Mouse (Mus musculus): ENCODE measurements around the gene Chek1. TPM values are rescaled to one million over a fixed set of nuclear protein-coding genes. Genes with fewer than 3 reads are reported as not detected.

Gene Chek1
- 3.2 and 5.7 TPM in 2 replicates for total RNA-seq (2014; rRNA removed)
- polyA plus RNA-seq (2015; fragmentation: Nextera tagmentation; extraction: Ambion mirVana), result 3.4 and 3.8 TPM in 2 replicates

- Histone ChIP-seq H3K27me3 (ENCODE audit: insufficient read depth, low read length) (no peaks in the 10 kb centered on the region), H3K9ac (peak within 1 kb of the TSS; percentile 46), H3K27ac (ENCODE audit: low read depth, low read length) (peak within 1 kb of the TSS; percentile 55), H3K4me1 (ENCODE audit: insufficient read depth) (0 out of 2 replicates have a peak, but pooled peaks cover 3% of the 10 kb centered on the region), H3K4me2 (ENCODE audit: low read depth) (peak within 1 kb of the TSS; percentile 99), H3K36me3 (ENCODE audit: insufficient read depth) (no peaks in the 10 kb centered on the region), H3K4me3 (ENCODE audit: low read depth, low read length) (peak within 1 kb of the TSS; percentile 50), H3K9me3 (ENCODE audit: low read length) (no peaks in the 10 kb centered on the region)
- 8% methylated on average over 12 of the region's 12 CpGs for WGBS
- DNase-seq, result no peak
- no peak for TF ChIP-seq CTCF (IDR thresholded peaks at IDR 0.05; ENCODE audit: low read depth)
- ATAC-seq, result no peak; the same call in 1 of the 2 replicates
Measured at GRCm38 (mm10) chr9:36727034-36727755, at the start of gene Chek1. Chek1 (minus strand) TSS chr9:36727065.

DNA sequence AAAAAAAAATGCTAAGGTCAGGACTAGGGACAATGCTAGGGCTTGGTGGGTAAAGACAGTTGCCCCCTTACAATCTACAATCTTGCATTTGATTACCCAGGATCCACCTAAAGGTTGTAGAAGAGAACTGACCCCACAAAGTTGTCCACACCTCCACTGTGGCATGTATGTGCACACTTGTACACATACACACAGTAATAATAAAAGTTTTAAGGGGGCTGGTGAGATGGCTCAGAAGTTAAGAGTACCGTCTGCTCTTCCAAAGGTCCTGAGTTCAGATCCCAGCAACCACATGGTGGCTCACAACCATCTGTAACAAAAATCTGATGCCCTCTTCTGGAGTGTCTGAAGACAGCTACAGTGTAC, 42.2 kb upstream of the Chek1 start:
- no peak overlapping the region; the same call in 1 of the 2 replicates for H3K4me3 ChIP-seq (ENCODE audit: low read depth, low read length)
- no peaks in the 10 kb centered on the region for H3K27me3 ChIP-seq (ENCODE audit: insufficient read depth, low read length)
- WGBS, result 80% methylated on average over 1 of the region's 1 CpGs
- no peak overlapping the region for H3K4me2 ChIP-seq (ENCODE audit: low read depth)
- no peak overlapping the region for H3K9ac ChIP-seq
- H3K36me3 ChIP-seq (ENCODE audit: insufficient read depth), result peaks cover 2% of the 10 kb centered on the region
- ATAC-seq, result no peak
- no peak for TF ChIP-seq CTCF (IDR thresholded peaks at IDR 0.05; ENCODE audit: low read depth)
- no peaks in the 10 kb centered on the region for H3K9me3 ChIP-seq (ENCODE audit: low read length)
- H3K4me1 ChIP-seq (ENCODE audit: insufficient read depth), result peaks cover 8% of the 10 kb centered on the region; the same call in 1 of the 2 replicates
- DNase-seq, result no peak
- H3K27ac ChIP-seq (ENCODE audit: low read depth, low read length), result no peak overlapping the region

- Histone ChIP-seq H3K4me2 (ENCODE audit: low read depth) (peak overlapping the region; percentile 79), H3K9ac (peak overlapping the region; percentile 76), H3K27me3 (ENCODE audit: insufficient read depth, low read length) (no peaks in the 10 kb centered on the region), H3K4me3 (ENCODE audit: low read depth, low read length) (peak overlapping the region; percentile 51), H3K27ac (ENCODE audit: low read depth, low read length) (peak overlapping the region; percentile 79), H3K36me3 (ENCODE audit: insufficient read depth) (peaks cover 6% of the 10 kb centered on the region), H3K9me3 (ENCODE audit: low read length) (no peaks in the 10 kb centered on the region), H3K4me1 (ENCODE audit: insufficient read depth) (peaks cover 8% of the 10 kb centered on the region; the same call in 1 of the 2 replicates)
- ATAC-seq (peak; percentile 4), DNase-seq (no peak)
- no peak for TF ChIP-seq CTCF (IDR thresholded peaks at IDR 0.05; ENCODE audit: low read depth)
- 14% methylated on average over 25 of the region's 25 CpGs for WGBS
Measured at GRCm38 (mm10) chr9:36768156-36769047, 41.5 kb upstream of the Chek1 start.

GRCm38 (mm10) chr9:36767203-36768143, 40.6 kb upstream of the Chek1 start, which contains the start of gene Stt3a:
Stt3a (minus strand) TSS chr9:36767679.
- peak within 1 kb of the TSS; percentile 86 for H3K4me3 ChIP-seq (ENCODE audit: low read depth, low read length)
- peak within 1 kb of the TSS; percentile 79 for H3K27ac ChIP-seq (ENCODE audit: low read depth, low read length)
- DNase-seq, result peak; percentile 100
- H3K36me3 ChIP-seq (ENCODE audit: insufficient read depth), result peaks cover 14% of the 10 kb centered on the region
- H3K4me2 ChIP-seq (ENCODE audit: low read depth), result peak within 1 kb of the TSS; percentile 83
- peaks cover 8% of the 10 kb centered on the region; the same call in 1 of the 2 replicates for H3K4me1 ChIP-seq (ENCODE audit: insufficient read depth)
- ATAC-seq, result peak; percentile 99
- no peaks in the 10 kb centered on the region for H3K9me3 ChIP-seq (ENCODE audit: low read length)
- peak; percentile 21; the same call in 1 of the 2 replicates for TF ChIP-seq CTCF (IDR thresholded peaks at IDR 0.05; ENCODE audit: low read depth)
- H3K9ac ChIP-seq, result peak within 1 kb of the TSS; percentile 76
- under 1% methylated on average over 60 of the region's 60 CpGs for WGBS
- no peaks in the 10 kb centered on the region for H3K27me3 ChIP-seq (ENCODE audit: insufficient read depth, low read length)

GRCm38 (mm10) chr9:36764378-36764777, 37.5 kb upstream of the Chek1 start:
- Histone ChIP-seq H3K27ac (ENCODE audit: low read depth, low read length) (no peak overlapping the region), H3K36me3 (ENCODE audit: insufficient read depth) (peaks cover 28% of the 10 kb centered on the region), H3K27me3 (ENCODE audit: insufficient read depth, low read length) (no peaks in the 10 kb centered on the region), H3K4me2 (ENCODE audit: low read depth) (no peak overlapping the region), H3K9me3 (ENCODE audit: low read length) (no peaks in the 10 kb centered on the region), H3K4me1 (ENCODE audit: insufficient read depth) (peaks cover 8% of the 10 kb centered on the region; the same call in 1 of the 2 replicates), H3K4me3 (ENCODE audit: low read depth, low read length) (no peak overlapping the region), H3K9ac (no peak overlapping the region)
- WGBS, result 95% methylated on average over 1 of the region's 1 CpGs
- DNase-seq, result no peak
- no peak for TF ChIP-seq CTCF (IDR thresholded peaks at IDR 0.05; ENCODE audit: low read depth)
- ATAC-seq, result no peak

Data from forebrain, postnatal 0 days (tissue).